Mouse (Mus musculus) testis, postnatal 14 days (tissue): ENCODE data around the gene Sugp1.
"Not testable (repeated sequence)": the region's sequence is repeated elsewhere in the genome, so short reads cannot be mapped to it uniquely, and the experiment has no call there.

ENCODE experiments used
- DNase-seq: peaks from one replicate; pipeline ENCODE4 v3.0.0; 2021; ENCODE audit warnings: low spot score

The Sugp1 gene

GRCm38 (mm10) chr8:70042583-70043455 is at the start of gene Sugp1, which contains the start of gene Mau2:
Gene Sugp1 (plus strand): TSS chr8:70042813.
Gene Mau2 (minus strand): TSS chr8:70042734.
- peak; percentile 97 for DNase-seq

- no peak for DNase-seq
These were observed 47.2 kb upstream of the Sugp1 start for GRCm38 (mm10) chr8:69995422-69995775.

- peak; percentile 100 for DNase-seq
These were observed 46.6 kb upstream of the Sugp1 start, which contains the start of gene Gatad2a for GRCm38 (mm10) chr8:69995776-69996588. Gene Gatad2a (minus strand): TSS chr8:69996384.

- no peak for DNase-seq
These were observed 45.9 kb upstream of the Sugp1 start for GRCm38 (mm10) chr8:69996589-69997285.

- no peak for DNase-seq
These were observed 43.9 kb upstream of the Sugp1 start for GRCm38 (mm10) chr8:69998706-69999105.

GRCm38 (mm10) chr8:69999236-69999635 is 43.4 kb upstream of the Sugp1 start:
- DNase-seq, result no peak

- no peak for DNase-seq
These were observed 42.4 kb upstream of the Sugp1 start for GRCm38 (mm10) chr8:70000226-70000625.

- peak; percentile 36 for DNase-seq
These were observed 41.3 kb upstream of the Sugp1 start for GRCm38 (mm10) chr8:70001176-70001891.

GRCm38 (mm10) chr8:70001892-70002191 is 40.8 kb upstream of the Sugp1 start:
- DNase-seq, result not testable (repeated sequence)

GRCm38 (mm10) chr8:70003204-70003657 is 39.4 kb upstream of the Sugp1 start:
- no peak for DNase-seq

GRCm38 (mm10) chr8:70004345-70004744 is 38.3 kb upstream of the Sugp1 start:
- DNase-seq, result no peak

GRCm38 (mm10) chr8:70005178-70005577 is 37.4 kb upstream of the Sugp1 start:
- DNase-seq, result no peak

- not testable (repeated sequence) for DNase-seq
These were observed 31.8 kb upstream of the Sugp1 start for GRCm38 (mm10) chr8:70010796-70011195.

- DNase-seq, result no peak
These were observed 30.3 kb upstream of the Sugp1 start for GRCm38 (mm10) chr8:70012350-70012749.

GRCm38 (mm10) chr8:70012763-70013162 is 29.9 kb upstream of the Sugp1 start:
- no peak for DNase-seq

GRCm38 (mm10) chr8:70015017-70015416 is 27.6 kb upstream of the Sugp1 start:
- no peak for DNase-seq

- no peak for DNase-seq
These were observed 19.0 kb upstream of the Sugp1 start for GRCm38 (mm10) chr8:70023596-70023995.

- DNase-seq, result no peak
These were observed 16.5 kb upstream of the Sugp1 start for GRCm38 (mm10) chr8:70026151-70026550.

- DNase-seq, result no peak
These were observed 12.4 kb upstream of the Sugp1 start for GRCm38 (mm10) chr8:70030255-70030654.

GRCm38 (mm10) chr8:70037994-70038393 is 4.6 kb upstream of the Sugp1 start:
- no peak for DNase-seq

GRCm38 (mm10) chr8:70041885-70042546 is 597 bp upstream of the Sugp1 start:
- DNase-seq, result peak; percentile 74
